Mouse (Mus musculus): ENCODE results near the gene Myadm. TPM values are rescaled to one million over a fixed set of nuclear protein-coding genes. Genes with fewer than 3 reads are reported as not detected.
"Not testable (repeated sequence)": the region's sequence is repeated elsewhere in the genome, so short reads cannot be mapped to it uniquely, and the experiment has no call there.

Myadm gene
- polyA plus RNA-seq, 1 experiment from 2014 or later, result 141 TPM

DNA sequence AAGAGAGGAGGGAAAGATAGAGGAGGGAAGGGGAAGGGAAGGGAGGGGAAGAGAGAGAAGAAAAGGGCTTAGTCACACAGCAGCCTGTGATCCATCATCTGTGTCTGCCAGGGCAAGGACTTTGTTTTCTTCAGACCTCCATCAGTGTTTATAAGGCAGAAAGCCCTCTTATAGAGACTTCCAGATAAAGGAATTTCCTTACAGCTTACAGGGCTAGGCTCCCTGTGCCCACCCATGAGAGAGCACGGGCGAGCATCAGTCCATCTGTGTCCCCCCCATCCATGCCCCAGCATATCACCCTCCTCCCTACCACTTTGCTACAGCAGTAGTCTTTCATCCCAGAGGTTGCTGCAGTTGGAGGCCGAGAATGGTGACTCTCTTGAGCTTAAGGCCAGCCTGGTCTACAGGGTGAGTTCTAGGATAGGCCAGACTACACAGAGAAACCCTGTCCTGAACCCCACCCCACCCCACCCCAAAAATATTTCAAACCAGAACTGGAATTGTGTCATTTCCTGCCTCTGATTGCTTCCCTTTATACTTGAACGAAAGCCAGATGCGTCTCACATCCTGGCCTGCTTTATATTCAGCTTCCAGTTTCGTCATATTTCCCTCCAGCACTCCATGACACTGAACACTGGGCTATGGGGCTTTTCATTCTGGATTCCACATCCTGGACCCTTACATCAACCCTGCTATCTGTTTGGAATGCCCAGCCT lies 13.3 kb upstream of the Myadm start:
- peak; percentile 58; the same call in 1 of the 2 replicates for ATAC-seq (ENCODE audit: insufficient read depth, low FRiP score, low read depth)
- no peak overlapping the region for H3K9ac ChIP-seq
- H3K27me3 ChIP-seq (replicated peaks), result no peaks in the 10 kb centered on the region
- H3K27ac ChIP-seq, result peak overlapping the region; percentile 87
- no peak overlapping the region for H3K4me3 ChIP-seq (replicated peaks)
- WGBS, result 34% methylated on average over 6 of the region's 6 CpGs
- 0 out of 2 replicates have a peak overlapping the region, but pooled peaks have one; percentile 13 for H3K4me2 ChIP-seq
- no peaks in the 10 kb centered on the region for H3K9me3 ChIP-seq
- H3K36me3 ChIP-seq, result no peaks in the 10 kb centered on the region
- no peaks in the 10 kb centered on the region for H3K4me1 ChIP-seq

DNA sequence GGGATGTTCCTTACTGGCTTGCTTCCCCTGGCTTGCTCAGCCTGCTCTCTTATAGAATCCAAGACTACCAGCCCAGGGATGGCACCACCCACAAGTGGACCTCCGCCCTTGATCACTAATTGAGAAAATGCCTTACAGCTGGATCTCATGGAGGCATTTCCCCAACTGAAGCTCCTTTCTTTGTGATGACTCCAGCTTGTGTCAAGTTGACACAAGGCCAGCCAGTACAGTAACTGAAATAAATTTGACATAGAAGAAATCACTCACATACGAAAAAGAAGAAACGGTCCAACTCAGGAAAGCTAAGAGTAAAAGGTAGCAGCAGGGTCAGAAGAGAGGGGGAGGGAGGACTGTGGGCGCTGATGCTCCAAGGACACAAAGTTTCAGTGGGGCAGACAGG lies 12.1 kb upstream of the Myadm start:
- H3K4me3 ChIP-seq (replicated peaks); H3K9ac ChIP-seq; H3K4me2 ChIP-seq; H3K4me1 ChIP-seq; ATAC-seq (ENCODE audit: insufficient read depth, low FRiP score, low read depth); H3K9me3 ChIP-seq; H3K27me3 ChIP-seq (replicated peaks); H3K36me3 ChIP-seq; H3K27ac ChIP-seq: not testable (repeated sequence)
- 58% methylated on average over 4 of the region's 4 CpGs for WGBS

DNA sequence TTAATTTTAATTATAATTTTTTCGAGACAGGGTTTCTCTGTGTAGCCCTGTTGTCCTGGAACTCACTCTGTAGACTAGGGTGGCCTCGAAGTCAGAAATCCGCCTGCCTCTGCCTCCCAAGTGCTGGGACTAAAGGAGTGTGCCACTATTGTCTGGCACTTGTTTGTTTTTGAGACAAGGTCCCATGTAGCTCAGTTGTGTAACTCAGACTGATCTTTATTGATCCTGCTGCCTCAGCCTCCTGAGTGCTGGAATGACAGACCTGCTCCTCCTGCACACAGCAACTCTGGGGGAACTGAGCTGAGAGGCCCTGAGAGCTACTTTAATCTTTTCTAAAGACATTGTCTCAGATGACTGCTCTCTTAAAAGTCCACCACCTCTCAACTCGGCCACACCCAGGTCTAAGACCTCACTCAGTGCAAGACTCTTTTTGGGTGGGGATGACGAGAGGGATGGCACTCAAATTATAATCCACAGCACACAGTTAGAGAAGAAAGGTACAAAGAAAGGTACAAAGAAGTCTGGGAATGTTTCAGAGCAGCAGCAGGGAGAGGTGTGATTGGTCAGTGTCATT lies 8.7 kb upstream of the Myadm start:
- no peaks in the 10 kb centered on the region for H3K36me3 ChIP-seq
- ATAC-seq (ENCODE audit: insufficient read depth, low FRiP score, low read depth), result no peak
- no peak overlapping the region for H3K4me2 ChIP-seq
- peak overlapping the region; percentile 26; the same call in 1 of the 2 replicates for H3K27ac ChIP-seq
- no peaks in the 10 kb centered on the region for H3K9me3 ChIP-seq
- no peaks in the 10 kb centered on the region for H3K27me3 ChIP-seq (replicated peaks)
- WGBS, result 72% methylated on average over 5 of the region's 5 CpGs
- H3K4me3 ChIP-seq (replicated peaks), result no peak overlapping the region
- no peaks in the 10 kb centered on the region for H3K4me1 ChIP-seq
- no peak overlapping the region for H3K9ac ChIP-seq

DNA sequence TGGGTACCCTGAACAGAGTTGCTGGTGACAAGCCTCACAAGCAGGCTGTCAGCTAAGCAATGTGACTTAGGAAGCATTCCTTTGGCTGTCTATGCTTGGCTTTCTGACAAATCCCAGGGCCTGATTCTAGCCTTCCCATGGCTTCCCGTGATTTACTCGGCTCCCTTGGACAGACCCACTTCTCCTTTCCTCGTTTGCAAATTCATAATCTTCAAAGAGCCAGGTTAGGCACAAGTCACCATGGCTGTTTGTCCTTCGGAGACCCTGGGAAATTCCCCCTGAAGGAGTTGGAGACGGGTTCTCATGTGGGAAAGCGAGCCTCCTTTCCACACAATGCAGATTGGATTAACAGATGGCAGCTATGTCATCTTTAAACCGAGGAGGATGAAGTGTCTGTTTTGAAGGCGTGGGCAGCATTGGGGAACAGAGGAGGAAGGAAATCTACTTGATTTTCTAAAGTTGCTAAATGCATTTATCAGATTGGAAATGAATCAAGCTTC lies 8.2 kb upstream of the Myadm start:
- Histone ChIP-seq H3K36me3 (no peaks in the 10 kb centered on the region), H3K4me3 (replicated peaks) (no peak overlapping the region), H3K4me1 (no peaks in the 10 kb centered on the region), H3K9ac (no peak overlapping the region), H3K27ac (peak overlapping the region; percentile 26; the same call in 1 of the 2 replicates), H3K4me2 (no peak overlapping the region), H3K27me3 (replicated peaks) (no peaks in the 10 kb centered on the region), H3K9me3 (no peaks in the 10 kb centered on the region)
- ATAC-seq (ENCODE audit: insufficient read depth, low FRiP score, low read depth), result no peak
- 31% methylated on average over 8 of the region's 8 CpGs for WGBS

DNA sequence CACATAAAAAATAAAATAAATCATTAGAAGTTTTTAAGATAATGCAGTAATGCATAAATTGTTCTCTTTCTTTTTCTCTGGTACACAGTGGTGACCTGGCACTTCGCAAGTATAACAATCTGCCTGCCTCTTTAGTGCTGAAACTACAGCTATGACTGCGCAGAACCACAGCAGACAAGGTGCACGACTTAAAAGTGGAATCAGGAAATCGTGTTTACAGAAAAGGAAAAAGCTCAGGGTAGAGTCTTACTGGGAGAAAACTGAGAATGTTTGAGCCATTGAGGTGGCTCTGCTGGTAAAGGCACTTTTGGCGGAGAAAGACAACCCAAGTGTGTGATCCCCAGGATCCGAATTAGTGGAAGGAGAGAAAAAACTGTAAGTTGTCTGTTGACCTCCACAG lies 7.1 kb upstream of the Myadm start:
- no peak overlapping the region for H3K9ac ChIP-seq
- H3K36me3 ChIP-seq, result no peaks in the 10 kb centered on the region
- no peaks in the 10 kb centered on the region for H3K9me3 ChIP-seq
- WGBS, result 81% methylated on average over 6 of the region's 6 CpGs
- no peak overlapping the region for H3K27ac ChIP-seq
- H3K4me3 ChIP-seq (replicated peaks), result no peak overlapping the region
- no peaks in the 10 kb centered on the region for H3K4me1 ChIP-seq
- no peak for ATAC-seq (ENCODE audit: insufficient read depth, low FRiP score, low read depth)
- no peaks in the 10 kb centered on the region for H3K27me3 ChIP-seq (replicated peaks)
- H3K4me2 ChIP-seq, result no peak overlapping the region

DNA sequence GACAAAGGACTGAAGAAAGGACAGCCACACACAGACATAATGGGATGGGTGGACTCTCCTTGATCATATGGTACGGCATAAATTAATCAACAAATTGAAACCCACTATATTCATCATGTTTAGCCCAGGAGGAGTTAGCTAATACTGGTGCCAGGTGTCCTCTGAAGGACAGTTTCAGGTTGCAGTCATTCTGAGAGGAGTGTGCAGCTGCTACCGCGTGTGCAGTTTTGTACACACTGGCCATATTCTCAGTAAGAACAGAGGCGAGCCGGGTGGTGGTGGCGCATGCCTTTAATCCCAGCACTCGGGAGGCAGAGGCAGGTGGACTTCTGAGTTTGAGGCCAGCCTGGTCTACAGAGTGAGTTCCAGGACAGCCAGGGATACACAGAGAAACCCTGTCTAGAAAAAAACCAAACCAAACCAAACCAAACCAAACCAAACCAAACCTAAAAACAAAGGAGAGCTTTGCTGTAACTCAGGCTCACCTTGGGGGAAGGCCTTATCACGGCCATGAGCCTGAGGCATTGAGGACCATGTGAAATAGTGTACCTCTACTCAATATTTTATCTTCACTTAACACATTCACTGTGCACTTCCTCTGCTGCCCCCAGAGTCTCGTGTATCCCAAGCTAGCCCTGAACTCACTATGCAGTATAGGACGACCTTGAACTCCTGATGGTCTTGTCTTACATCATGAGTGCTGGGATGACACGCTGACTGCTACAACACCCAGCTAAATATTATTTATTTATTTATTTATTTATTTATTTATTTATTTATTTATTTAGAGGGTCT lies 5.6 kb upstream of the Myadm start:
- Histone ChIP-seq H3K27me3 (replicated peaks) (no peaks in the 10 kb centered on the region), H3K4me3 (replicated peaks) (no peak overlapping the region), H3K9ac (no peak overlapping the region), H3K9me3 (no peaks in the 10 kb centered on the region), H3K4me2 (no peak overlapping the region), H3K36me3 (no peaks in the 10 kb centered on the region), H3K27ac (no peak overlapping the region), H3K4me1 (0 out of 2 replicates have a peak, but pooled peaks cover 6% of the 10 kb centered on the region)
- WGBS, result 85% methylated on average over 11 of the region's 11 CpGs
- ATAC-seq (ENCODE audit: insufficient read depth, low FRiP score, low read depth), result no peak

DNA sequence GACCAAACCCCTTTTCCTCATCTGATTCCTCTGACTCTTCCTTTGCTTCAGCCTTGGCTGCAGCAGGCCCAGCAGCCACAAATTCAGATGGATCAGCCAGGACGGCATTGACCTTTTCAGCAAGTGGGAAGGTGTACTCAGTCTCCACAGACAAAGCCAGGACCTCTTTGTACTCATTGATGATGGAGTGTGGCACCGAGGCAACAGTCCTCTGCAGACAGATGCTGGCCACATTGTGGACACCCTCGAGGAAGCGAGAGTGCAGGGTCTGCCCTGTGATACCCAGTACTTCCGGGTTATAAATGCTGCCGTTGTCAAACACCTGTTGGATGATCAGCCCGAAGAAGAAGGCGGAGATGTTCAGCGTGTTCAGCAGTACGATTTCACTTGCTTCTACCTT lies 4.3 kb upstream of the Myadm start:
- WGBS, result 82% methylated on average over 10 of the region's 10 CpGs
- Histone ChIP-seq H3K9me3 (no peaks in the 10 kb centered on the region), H3K27ac (no peak overlapping the region)

DNA sequence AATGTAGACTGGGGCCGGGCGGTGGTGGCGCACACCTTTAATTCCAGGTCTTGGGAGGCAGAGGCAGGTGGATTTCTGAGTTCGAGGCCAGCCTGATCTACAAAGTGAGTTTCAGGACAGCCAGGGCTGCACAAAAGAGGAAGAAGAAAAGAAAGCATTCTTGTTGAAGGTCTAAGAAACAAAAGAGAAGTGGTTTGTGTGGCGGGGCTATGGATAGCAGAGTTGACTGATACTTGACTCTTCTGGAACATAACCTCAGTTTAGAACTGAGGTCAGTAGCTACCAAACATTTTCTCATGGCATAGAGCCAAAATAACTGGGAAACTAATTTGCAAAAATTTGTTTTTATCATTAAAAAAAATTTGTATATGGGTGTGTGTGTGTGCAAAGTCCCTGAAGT lies 2.8 kb upstream of the Myadm start:
- WGBS, result 89% methylated on average over 5 of the region's 5 CpGs
- Histone ChIP-seq H3K36me3 (no peaks in the 10 kb centered on the region), H3K27ac (no peak overlapping the region), H3K27me3 (replicated peaks) (no peaks in the 10 kb centered on the region), H3K9me3 (no peaks in the 10 kb centered on the region), H3K4me2 (no peak overlapping the region), H3K9ac (no peak overlapping the region), H3K4me3 (replicated peaks) (no peak overlapping the region), H3K4me1 (0 out of 2 replicates have a peak, but pooled peaks cover 7% of the 10 kb centered on the region)
- no peak for ATAC-seq (ENCODE audit: insufficient read depth, low FRiP score, low read depth)

More for the DNA sequence above, 4.3 kb upstream of the Myadm start:
- 0 out of 2 replicates have a peak, but pooled peaks cover 7% of the 10 kb centered on the region for H3K4me1 ChIP-seq
- H3K4me2 ChIP-seq, result no peak overlapping the region
- H3K27me3 ChIP-seq (replicated peaks), result no peaks in the 10 kb centered on the region
- no peaks in the 10 kb centered on the region for H3K36me3 ChIP-seq
- no peak overlapping the region for H3K4me3 ChIP-seq (replicated peaks)
- H3K9ac ChIP-seq, result no peak overlapping the region
- no peak for ATAC-seq (ENCODE audit: insufficient read depth, low FRiP score, low read depth)

DNA sequence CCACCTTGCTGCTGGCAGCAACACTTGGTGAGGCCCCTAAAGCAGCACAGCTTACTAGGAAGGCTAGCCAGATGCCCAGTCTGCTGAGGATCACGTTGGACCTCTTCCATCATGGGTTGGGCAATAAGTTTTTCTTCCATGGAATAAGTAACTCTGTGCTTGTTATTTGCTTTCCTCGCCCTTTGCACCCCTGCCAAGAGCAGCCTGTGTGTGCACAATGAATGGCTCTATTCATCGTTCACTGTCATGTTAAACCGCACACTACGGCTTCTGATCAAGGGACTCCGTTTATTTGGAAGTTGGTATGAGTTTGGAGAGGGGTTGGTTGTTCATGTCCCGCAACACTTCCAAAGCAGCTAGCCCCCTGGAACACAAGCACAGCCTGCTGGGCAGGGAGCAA lies 1.7 kb upstream of the Myadm start:
- Histone ChIP-seq H3K9ac (no peak overlapping the region), H3K4me3 (replicated peaks) (no peak overlapping the region), H3K36me3 (no peaks in the 10 kb centered on the region), H3K27me3 (replicated peaks) (no peaks in the 10 kb centered on the region), H3K4me1 (peaks cover 13% of the 10 kb centered on the region), H3K27ac (peak overlapping the region; percentile 42; the same call in 1 of the 2 replicates), H3K4me2 (no peak overlapping the region), H3K9me3 (no peaks in the 10 kb centered on the region)
- 44% methylated on average over 7 of the region's 7 CpGs for WGBS
- ATAC-seq (ENCODE audit: insufficient read depth, low FRiP score, low read depth), result no peak

DNA sequence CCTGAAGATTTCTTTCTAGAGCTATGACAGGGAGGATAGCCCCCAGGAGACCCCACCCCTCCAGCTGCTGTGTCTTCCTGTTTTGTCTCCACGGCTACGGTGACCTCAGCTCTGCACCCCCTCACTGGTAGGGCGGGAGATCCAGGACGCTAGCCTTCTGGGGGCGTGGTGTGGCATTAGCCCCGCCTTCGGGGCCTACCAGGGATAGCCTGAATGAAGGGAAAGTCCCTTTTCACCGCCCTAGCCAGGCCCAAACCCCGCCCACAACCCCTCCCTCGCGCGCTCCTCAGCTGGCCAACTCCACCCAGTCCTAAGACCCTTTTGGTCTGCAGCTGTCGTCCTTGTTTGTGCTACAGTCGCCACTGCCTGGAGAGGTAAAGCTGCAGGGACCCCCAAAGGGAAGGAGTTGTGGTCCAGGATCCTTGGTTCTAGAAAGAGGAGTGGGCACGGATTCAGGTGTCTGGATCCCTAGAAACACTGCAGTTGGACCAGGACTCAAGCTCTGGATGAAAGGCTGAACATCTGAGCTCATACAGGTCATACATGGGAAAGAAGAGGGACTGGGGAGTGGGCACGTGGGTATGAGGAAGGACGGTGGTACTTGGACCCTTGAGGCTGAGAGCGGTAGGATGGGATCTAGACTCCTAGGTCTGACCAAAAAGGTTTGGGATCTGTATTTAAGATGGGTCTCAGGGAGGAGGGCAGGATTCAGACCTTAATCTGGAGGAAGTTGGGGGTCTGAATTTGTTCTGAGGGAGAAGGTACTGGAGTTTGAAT lies 1.6 kb downstream of the Myadm start:
- H3K4me1 ChIP-seq, result peaks cover 30% of the 10 kb centered on the region
- WGBS, result 1% methylated on average over 18 of the region's 18 CpGs

DNA sequence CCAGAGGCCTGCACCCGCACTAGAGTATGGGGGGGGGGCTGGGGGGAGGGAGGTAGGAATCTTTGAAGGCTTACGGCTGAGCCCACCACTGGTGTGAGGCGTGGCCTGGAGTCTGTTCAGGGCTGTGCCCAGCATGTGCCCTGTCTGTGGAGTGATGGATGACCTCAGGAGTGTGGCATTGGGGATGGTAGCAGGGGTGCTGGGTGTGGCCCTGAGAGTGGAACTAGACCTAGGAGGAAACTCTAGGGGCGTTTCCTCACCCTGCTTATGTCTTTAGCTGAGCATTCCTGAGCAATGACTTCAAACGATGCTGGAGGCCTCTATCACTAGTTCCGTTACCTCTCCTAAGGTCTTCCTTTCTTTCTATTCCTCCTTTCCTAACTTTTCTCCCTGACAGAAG lies 2.3 kb downstream of the Myadm start:
- ATAC-seq (ENCODE audit: insufficient read depth, low FRiP score, low read depth), result 0 out of 2 replicates have a peak, but pooled peaks have one; percentile 3
- no peaks in the 10 kb centered on the region for H3K9me3 ChIP-seq
- peak overlapping the region; percentile 48 for H3K4me3 ChIP-seq (replicated peaks)
- H3K4me1 ChIP-seq, result peaks cover 34% of the 10 kb centered on the region
- WGBS, result 9% methylated on average over 6 of the region's 6 CpGs
- H3K9ac ChIP-seq, result peak overlapping the region; percentile 19; the same call in 1 of the 2 replicates
- 0 out of 2 replicates have a peak, but pooled peaks cover 3% of the 10 kb centered on the region for H3K36me3 ChIP-seq
- H3K27ac ChIP-seq, result peak overlapping the region; percentile 94
- H3K4me2 ChIP-seq, result peak overlapping the region; percentile 68
- H3K27me3 ChIP-seq (replicated peaks), result no peaks in the 10 kb centered on the region

More for the DNA sequence above, 1.6 kb downstream of the Myadm start:
- H3K27me3 ChIP-seq (replicated peaks), result no peaks in the 10 kb centered on the region
- H3K9ac ChIP-seq, result peak overlapping the region; percentile 19
- ATAC-seq (ENCODE audit: insufficient read depth, low FRiP score, low read depth), result peak; percentile 84
- peak overlapping the region; percentile 94 for H3K27ac ChIP-seq
- H3K36me3 ChIP-seq, result 0 out of 2 replicates have a peak, but pooled peaks cover 3% of the 10 kb centered on the region
- H3K4me2 ChIP-seq, result peak overlapping the region; percentile 68
- peak overlapping the region; percentile 48 for H3K4me3 ChIP-seq (replicated peaks)
- H3K9me3 ChIP-seq, result no peaks in the 10 kb centered on the region

Measured in stomach, embryonic 15.5 days (tissue).